Mouse (Mus musculus) midbrain, embryonic 10.5 days (tissue): ENCODE results near the gene Actn1. TPM values are rescaled to one million over a fixed set of nuclear protein-coding genes. Genes with fewer than 3 reads are reported as not detected.

ENCODE experiments used
- DNase-seq: peaks from one replicate; pipeline ENCODE4 v3.0.0-alpha.2; 2017; ENCODE audit warnings: low spot score
- H3K27ac ChIP-seq: fragments of 300-500 bp; sonication (generic); replicated peaks from 2 replicates; pipeline ENCODE4 v1.5.1; 2016; ENCODE audit warnings: mild to moderate bottlenecking
- H3K27me3 ChIP-seq: fragments of 300-500 bp; sonication (generic); 2 replicates; pipeline ENCODE4 v1.6.1; 2016; ENCODE audit warnings: low read depth, mild to moderate bottlenecking; ENCODE audit not compliant: poor library complexity, severe bottlenecking
- H3K36me3 ChIP-seq: fragments of 300-500 bp; sonication (generic); 2 replicates; pipeline ENCODE4 v1.6.1; 2016; ENCODE audit warnings: mild to moderate bottlenecking, moderate library complexity
- H3K4me1 ChIP-seq: fragments of 300-500 bp; sonication (generic); 2 replicates; pipeline ENCODE4 v1.6.1; 2016
- H3K4me3 ChIP-seq: fragments of 300-500 bp; sonication (generic); 2 replicates; pipeline ENCODE4 v1.5.1; 2016; ENCODE audit warnings: mild to moderate bottlenecking, moderate library complexity
- H3K9me3 ChIP-seq: fragments of 300-500 bp; sonication (generic); replicated peaks from 2 replicates; pipeline ENCODE4 v1.6.1; 2016; ENCODE audit warnings: mild to moderate bottlenecking
- WGBS: fragments of 180-500 bp; shearing (Covaris S2); methylation state at CpG from one replicate; pipeline ENCODE4 v1.1.7; 2016; 5-methylcytosine and 5-hydroxymethylcytosine counted together
- polyA plus RNA-seq: library from polyadenylated mRNA; unstranded; fragments of >200 nt; fragmentation: Nextera tagmentation; extraction: Ambion mirVana; gene quantifications from 2 replicates; pipeline ENCODE4 v1.2.1, GENCODE M21; 2016

Actn1 gene
- polyA plus RNA-seq, 1 experiment from 2014 or later, result 24.9 TPM

- no peak for DNase-seq
- H3K27me3 ChIP-seq, result no peaks in the 10 kb centered on the region
- no peak overlapping the region for H3K4me3 ChIP-seq
- peaks cover 4% of the 10 kb centered on the region; the same call in 1 of the 2 replicates for H3K9me3 ChIP-seq
- H3K36me3 ChIP-seq, result peaks cover 65% of the 10 kb centered on the region
- peaks cover 13% of the 10 kb centered on the region for H3K4me1 ChIP-seq
- peak overlapping the region; percentile 57 for H3K27ac ChIP-seq
- 75% methylated on average over 4 of the region's 4 CpGs for WGBS
Observed at GRCm38 (mm10) chr12:80123227-80123803, 136.9 kb downstream of the Actn1 start.

DNA sequence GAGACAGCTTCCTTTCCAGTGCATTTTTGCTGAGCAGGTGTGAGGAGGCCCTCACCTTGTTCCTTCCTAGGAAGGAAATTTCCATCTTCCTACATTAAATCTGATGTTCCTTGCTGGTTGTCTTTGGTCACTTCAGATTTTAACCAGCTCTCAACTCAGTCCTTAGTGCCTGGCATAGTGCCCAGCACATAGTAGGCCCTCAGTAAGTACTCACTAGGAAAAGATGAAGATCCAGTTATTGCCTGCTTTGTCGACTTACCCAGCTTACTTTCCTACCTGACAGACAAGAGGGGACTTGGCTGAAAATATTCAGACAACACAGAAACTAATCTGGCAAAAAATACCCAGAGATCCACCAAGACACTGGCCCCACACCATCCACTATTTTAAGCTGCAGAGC is 138.7 kb downstream of the Actn1 start:
- 86% methylated on average over 1 of the region's 1 CpGs for WGBS
- Histone ChIP-seq H3K36me3 (peaks cover 52% of the 10 kb centered on the region), H3K4me3 (no peak overlapping the region), H3K9me3 (peaks cover 4% of the 10 kb centered on the region; the same call in 1 of the 2 replicates), H3K4me1 (peaks cover 22% of the 10 kb centered on the region), H3K27me3 (no peaks in the 10 kb centered on the region), H3K27ac (no peak overlapping the region)
- no peak for DNase-seq

DNA sequence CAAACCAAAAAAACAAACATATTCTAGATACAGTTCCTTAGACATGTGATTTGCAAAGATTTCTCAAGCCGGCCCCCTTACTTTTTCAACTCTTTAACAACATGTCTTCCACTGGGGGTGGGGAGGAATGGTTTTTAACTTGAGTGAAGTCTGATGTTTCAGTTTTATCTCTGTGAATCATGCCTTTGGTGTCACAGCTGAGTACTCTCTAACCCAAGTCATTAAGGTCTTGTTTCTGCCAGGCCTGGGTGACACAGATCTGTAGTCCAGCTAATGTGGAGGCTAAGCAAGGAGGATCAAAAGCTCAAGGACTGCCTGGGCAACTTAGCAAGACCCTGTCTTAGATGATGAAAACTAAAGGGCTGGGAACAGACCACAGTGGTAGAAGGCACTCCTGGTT is 141.6 kb downstream of the Actn1 start:
- peaks cover 4% of the 10 kb centered on the region; the same call in 1 of the 2 replicates for H3K9me3 ChIP-seq
- no peak overlapping the region for H3K4me3 ChIP-seq
- 96% methylated on average over 1 of the region's 1 CpGs for WGBS
- peaks cover 34% of the 10 kb centered on the region for H3K36me3 ChIP-seq
- no peaks in the 10 kb centered on the region for H3K27me3 ChIP-seq
- H3K4me1 ChIP-seq, result peaks cover 45% of the 10 kb centered on the region
- DNase-seq, result no peak
- H3K27ac ChIP-seq, result no peak overlapping the region

Other genes with a start within 250 kb of the Actn1 start
- 127 and 141 TPM in 2 replicates for gene Zfp36l1, start 147.4 kb downstream of the Actn1 start, polyA plus RNA-seq
- 10.9 and 17.1 TPM in 2 replicates for gene Dcaf5, start 176.2 kb upstream of the Actn1 start, polyA plus RNA-seq
- 39.0 and 44.1 TPM in 2 replicates for gene Exd2, start 202.7 kb upstream of the Actn1 start, polyA plus RNA-seq